Mouse (Mus musculus) heart, adult 11 months (tissue): ENCODE data around the gene Ppp5c.

Source experiments
- DNase-seq: peaks from one replicate; pipeline ENCODE4 v3.0.0; 2022

The Ppp5c gene

GRCm38 (mm10) chr7:17011909-17012590, 15.7 kb downstream of the Ppp5c start:
- no peak for DNase-seq

GRCm38 (mm10) chr7:17010010-17010347, 17.7 kb downstream of the Ppp5c start:
- peak; percentile 93 for DNase-seq

GRCm38 (mm10) chr7:17009326-17010009, 18.3 kb downstream of the Ppp5c start:
- DNase-seq, result peak; percentile 93

- no peak for DNase-seq
These were observed 20.4 kb downstream of the Ppp5c start for GRCm38 (mm10) chr7:17007300-17007699.

- no peak for DNase-seq
These were observed 23.0 kb downstream of the Ppp5c start for GRCm38 (mm10) chr7:17004716-17005115.

- DNase-seq, result no peak
These were observed 24.3 kb downstream of the Ppp5c start for GRCm38 (mm10) chr7:17003230-17003960.

- peak; percentile 96 for DNase-seq
These were observed 25.1 kb downstream of the Ppp5c start for GRCm38 (mm10) chr7:17002375-17003195.

- peak; percentile 98 for DNase-seq
These were observed 28.1 kb downstream of the Ppp5c start for GRCm38 (mm10) chr7:16999650-17000049.

- no peak for DNase-seq
These were observed 28.5 kb downstream of the Ppp5c start for GRCm38 (mm10) chr7:16999233-16999632.

- DNase-seq, result no peak
These were observed 32.4 kb downstream of the Ppp5c start for GRCm38 (mm10) chr7:16995345-16995744.

- no peak for DNase-seq
These were observed 33.3 kb downstream of the Ppp5c start for GRCm38 (mm10) chr7:16994400-16994799.

GRCm38 (mm10) chr7:16993651-16994399, 33.9 kb downstream of the Ppp5c start:
- peak; percentile 99 for DNase-seq

- DNase-seq, result no peak
These were observed 35.3 kb downstream of the Ppp5c start, which contains the start of gene Ccdc8 for GRCm38 (mm10) chr7:16992451-16992807. Gene Ccdc8, plus strand, starts transcription at chr7:16992708.

- no peak for DNase-seq
These were observed 35.9 kb downstream of the Ppp5c start for GRCm38 (mm10) chr7:16991681-16992450.

GRCm38 (mm10) chr7:16990006-16990744, 37.5 kb downstream of the Ppp5c start:
- peak; percentile 92 for DNase-seq

GRCm38 (mm10) chr7:16988405-16988804, 39.3 kb downstream of the Ppp5c start:
- peak; percentile 98 for DNase-seq

- peak; percentile 92 for DNase-seq
These were observed 40.1 kb downstream of the Ppp5c start for GRCm38 (mm10) chr7:16987541-16988149.

GRCm38 (mm10) chr7:16982859-16983568, 44.7 kb downstream of the Ppp5c start, which contains the start of gene Gm42372:
Gene Gm42372, plus strand, starts transcription at chr7:16983086.
- DNase-seq, result peak; percentile 91

GRCm38 (mm10) chr7:16980348-16980747, 47.4 kb downstream of the Ppp5c start:
- peak; percentile 94 for DNase-seq
